Mouse (Mus musculus): ENCODE results near the gene Mtmr12.

- TF ChIP-seq CTCF (IDR thresholded peaks at IDR 0.05; ENCODE audit: low read depth) (no peak), EP300 (IDR thresholded peaks at IDR 0.05; ENCODE audit: low read depth) (no peak)
Observed at GRCm38 (mm10) chr15:12194817-12195735, 9.8 kb upstream of the Mtmr12 start.
